Mouse (Mus musculus) urinary bladder, adult 18-20 months (tissue): ENCODE measurements around the gene Tead4.

Experiments used
- DNase-seq, 2 experiments: peaks; one replicate each; pipeline ENCODE4 v3.0.0; 2022; ENCODE audit warnings: low spot score in 2 of 2, mixed read lengths in 2 of 2

The Tead4 gene

GRCm38 (mm10) chr6:128178681-128179080 is 121.9 kb downstream of the Tead4 start:
- no peak for DNase-seq
